Mouse (Mus musculus) cortical plate, adult 2 months (tissue): ENCODE data around the gene Tmem178b.

Experiments
- CTCF ChIP-seq: fragments of 200-500 bp; IDR thresholded peaks from 2 replicates; pipeline ENCODE4 v1.5.1; 2011; ENCODE audit warnings: mild to moderate bottlenecking, control low read depth, low read length; ENCODE audit not compliant: insufficient read depth; ENCODE audit errors: extremely low read depth
- POLR2A ChIP-seq: fragments of 200-500 bp; IDR thresholded peaks from 2 replicates; pipeline ENCODE4 v1.6.1; 2011; ENCODE audit warnings: mild to moderate bottlenecking, low read length, control low read depth; ENCODE audit not compliant: insufficient read depth; ENCODE audit errors: extremely low read depth

GRCm38 (mm10) chr6:40137831-40138520 is 264.9 kb downstream of the Tmem178b start:
- TF ChIP-seq POLR2A: no peak
- TF ChIP-seq CTCF: no peak
